In the genomic region with DNA sequence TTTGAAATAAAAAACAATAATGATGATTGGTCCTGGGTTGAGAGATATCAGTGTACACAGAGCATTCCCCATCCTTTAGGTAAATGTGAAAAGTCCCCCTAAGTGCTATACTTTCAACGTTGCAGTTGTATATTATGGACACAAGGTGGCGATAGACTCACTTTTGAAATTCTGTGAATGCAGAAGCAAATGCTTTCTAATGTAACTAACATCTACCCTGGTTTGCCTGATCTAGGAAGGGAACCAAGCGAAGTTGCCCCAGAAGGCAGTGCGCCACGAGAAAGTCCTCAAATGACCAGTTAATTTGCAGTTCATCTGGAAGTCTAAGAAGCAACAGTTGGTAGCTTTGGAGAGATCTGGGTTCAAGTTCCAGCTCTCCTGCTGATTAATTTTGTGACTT, we compare ENCODE assay signal across 11 mouse cellular contexts. TPM values are rescaled to one million over a fixed set of nuclear protein-coding genes. Genes with fewer than 3 reads are reported as not detected.
A peak's percentile ranks its signal among the peaks of the same experiment; 100 is the strongest.
DNase-seq lines count a peak whose midpoint lies in the region; ATAC-seq and TF ChIP-seq lines count a peak whose summit lies in the region.
"Had no signal": no experiment of that assay in that cellular context is flagged by ENCODE, and none has a peak within 500 bp of the region (broad histone marks: within the 10 kb centered on the region; RNA-seq: fewer than 3 reads in every experiment).

No protein-coding gene starts in this region.

- no peak overlapping the region for H3K9ac ChIP-seq in hindbrain, postnatal 0 days (replicated peaks; ENCODE audit: low read length)
- no peak overlapping the region for H3K9ac ChIP-seq in hindbrain, embryonic 16.5 days (ENCODE audit: low read depth, low read length)
- no peak overlapping the region for H3K9ac ChIP-seq in liver, embryonic 14.5 days (replicated peaks)
- H3K9ac ChIP-seq: embryonic facial prominence, embryonic 13.5 days had no signal

- no peak overlapping the region for H3K4me3 ChIP-seq in hindbrain, postnatal 0 days (ENCODE audit: low read length)
- H3K4me3 ChIP-seq in hindbrain, embryonic 16.5 days (ENCODE audit: low read length), result no peak overlapping the region
- H3K4me3 ChIP-seq in liver, embryonic 14.5 days (ENCODE audit: insufficient read depth in 1 of 2, low read depth in 2 of 2, low read length in 2 of 2), result no peak overlapping the region
- H3K4me3 ChIP-seq: embryonic facial prominence, embryonic 13.5 days had no signal

- H3K4me2 ChIP-seq in hindbrain, postnatal 0 days (ENCODE audit: low read depth, low read length), result no peak overlapping the region
- H3K4me2 ChIP-seq in hindbrain, embryonic 16.5 days (ENCODE audit: low read length), result no peak overlapping the region
- H3K4me2 ChIP-seq in liver, embryonic 14.5 days (ENCODE audit: low read depth), result no peak overlapping the region
- H3K4me2 ChIP-seq: embryonic facial prominence, embryonic 13.5 days had no signal

- no peaks in the 10 kb centered on the region for H3K36me3 ChIP-seq in hindbrain, postnatal 0 days (ENCODE audit: insufficient read depth, low read length)
- H3K36me3 ChIP-seq in hindbrain, embryonic 16.5 days (ENCODE audit: control insufficient read depth, insufficient read depth, low read length), result no peaks in the 10 kb centered on the region
- H3K36me3 ChIP-seq in liver, embryonic 14.5 days (replicated peaks; ENCODE audit: control insufficient read depth, insufficient read depth, low read depth), result no peaks in the 10 kb centered on the region
- H3K36me3 ChIP-seq: embryonic facial prominence, embryonic 13.5 days had no signal

- no peak for TF ChIP-seq EP300 in liver, embryonic 14.5 days (IDR thresholded peaks at IDR 0.05; ENCODE audit: low read depth)

- intact Hi-C loops in left cerebral cortex, postnatal 36 days (cut with DNase I), result loop anchor here (5.0 kb wide), 1 partner anchor 148 kb away; no protein-coding TSS in a partner anchor

- no peaks in the 10 kb centered on the region for H3K27me3 ChIP-seq in hindbrain, postnatal 0 days (ENCODE audit: insufficient read depth, low read length)
- H3K27me3 ChIP-seq in hindbrain, embryonic 16.5 days (replicated peaks; ENCODE audit: control insufficient read depth, insufficient read depth, low read length), result no peaks in the 10 kb centered on the region
- no peaks in the 10 kb centered on the region for H3K27me3 ChIP-seq in liver, embryonic 14.5 days (ENCODE audit: control insufficient read depth, insufficient read depth, low read length)
- H3K27me3 ChIP-seq: embryonic facial prominence, embryonic 13.5 days had no signal

- no peaks in the 10 kb centered on the region for H3K9me3 ChIP-seq in hindbrain, postnatal 0 days (ENCODE audit: low read length)
- no peaks in the 10 kb centered on the region for H3K9me3 ChIP-seq in hindbrain, embryonic 16.5 days (ENCODE audit: control insufficient read depth, low read length)
- H3K9me3 ChIP-seq in liver, embryonic 14.5 days (ENCODE audit: control insufficient read depth, low read length), result no peaks in the 10 kb centered on the region
- H3K9me3 ChIP-seq: embryonic facial prominence, embryonic 13.5 days had no signal

- TF ChIP-seq CTCF in hindbrain, postnatal 0 days (IDR thresholded peaks at IDR 0.05; ENCODE audit: low read depth), result peak; percentile 83
- peak; percentile 60; the same call in 1 of the 2 replicates for TF ChIP-seq CTCF in liver, embryonic 14.5 days (IDR thresholded peaks at IDR 0.05; ENCODE audit: low read depth)

- no peak overlapping the region for H3K27ac ChIP-seq in hindbrain, postnatal 0 days
- no peak overlapping the region for H3K27ac ChIP-seq in hindbrain, embryonic 16.5 days (ENCODE audit: low read depth, low read length)
- H3K27ac ChIP-seq in liver, embryonic 14.5 days, result no peak overlapping the region
- H3K27ac ChIP-seq: embryonic facial prominence, embryonic 13.5 days had no signal

- ATAC-seq in hindbrain, postnatal 0 days, result 0 out of 2 replicates have a peak, but pooled peaks have one; percentile 39
- ATAC-seq in hindbrain, embryonic 16.5 days, result no peak
- ATAC-seq in liver, embryonic 14.5 days (ENCODE audit: insufficient read depth), result no peak

- WGBS in hindbrain, postnatal 0 days, result 45% methylated on average over 5 of the region's 5 CpGs
- 43% methylated on average over 5 of the region's 5 CpGs for WGBS in hindbrain, embryonic 16.5 days
- WGBS in liver, embryonic 14.5 days (ENCODE audit: insufficient replicate concordance), result 17% methylated on average over 5 of the region's 5 CpGs

- no peaks in the 10 kb centered on the region for H3K4me1 ChIP-seq in hindbrain, postnatal 0 days (ENCODE audit: insufficient read depth, low read length)
- peaks cover 5% of the 10 kb centered on the region; the same call in 1 of the 2 replicates for H3K4me1 ChIP-seq in hindbrain, embryonic 16.5 days (ENCODE audit: control insufficient read depth, insufficient read depth, low read depth, low read length)
- no peaks in the 10 kb centered on the region for H3K4me1 ChIP-seq in liver, embryonic 14.5 days (replicated peaks; ENCODE audit: control insufficient read depth in 2 of 2, insufficient read depth in 2 of 2, low read length in 1 of 2)
- H3K4me1 ChIP-seq: embryonic facial prominence, embryonic 13.5 days had no signal

- DNase-seq in hindbrain, postnatal 0 days (ENCODE audit: low spot score), result peak; percentile 76
- DNase-seq in ES-CJ7 (ENCODE audit: low read depth, low spot score), result peak; percentile 74
- peak; percentile 46 for DNase-seq in brain, adult 2 months (ENCODE audit: low read depth, low spot score)
- DNase-seq in liver, embryonic 14.5 days (ENCODE audit: low read depth in 3 of 3, low spot score in 3 of 3), result no peak
- no peak for DNase-seq in yolk sac, embryonic 10.5 days (ENCODE audit: low spot score)
- DNase-seq in urinary bladder, postnatal 10 days (ENCODE audit: low spot score), result no peak
- no peak for DNase-seq in left cerebral cortex, postnatal 36 days (ENCODE audit: low spot score in 2 of 2)

RNA-seq across cellular contexts. Expression of gene Klrb1a, which starts 18.8 kb away (rescaled TPM):
- not detected in 2 replicates for total RNA-seq in hindbrain, postnatal 0 days (2014; rRNA removed)
- not detected in 2 replicates for polyA plus RNA-seq in hindbrain, postnatal 0 days (2015; fragmentation: Nextera tagmentation; extraction: Ambion mirVana)
- polyA plus RNA-seq in hindbrain, embryonic 16.5 days (2015; fragmentation: Nextera tagmentation; extraction: Ambion mirVana), result not detected in 2 replicates
- 0.03 and 0.11 TPM in 2 replicates for polyA plus RNA-seq in liver, embryonic 14.5 days (2012; rRNA removed)
- 0.14 and 0.55 TPM in 2 replicates for polyA plus RNA-seq in liver, embryonic 14.5 days (2014; fragmentation: Nextera tagmentation; extraction: Ambion mirVana)
- total RNA-seq in left cerebral cortex, postnatal 36 days (2021), result not detected
- total RNA-seq: left cerebral cortex, adult 8-10 months had no signal
- polyA plus RNA-seq: embryonic facial prominence, embryonic 13.5 days; neural tube, embryonic 14.5 days had no signal

RNA-seq across cellular contexts. Expression of gene A2ml1, which starts 23.1 kb away (rescaled TPM):
- 0.79 and 1.6 TPM in 2 replicates for total RNA-seq in hindbrain, postnatal 0 days (2014; rRNA removed)
- 13.2 and 13.8 TPM in 2 replicates for polyA plus RNA-seq in hindbrain, postnatal 0 days (2015; fragmentation: Nextera tagmentation; extraction: Ambion mirVana)
- polyA plus RNA-seq in hindbrain, embryonic 16.5 days (2015; fragmentation: Nextera tagmentation; extraction: Ambion mirVana), result 4.7 and 5.6 TPM in 2 replicates
- 4.0 and 7.9 TPM in 2 replicates for polyA plus RNA-seq in liver, embryonic 14.5 days (2012; rRNA removed)
- polyA plus RNA-seq in liver, embryonic 14.5 days (2014; fragmentation: Nextera tagmentation; extraction: Ambion mirVana), result 12.7 and 13.1 TPM in 2 replicates
- total RNA-seq in left cerebral cortex, postnatal 36 days (2021), result 10 to 100 TPM; 11.5 to 15.1 TPM

RNA-seq across cellular contexts. Expression of gene Clec2h, which starts 57.7 kb away (rescaled TPM):
- not detected in 2 replicates for total RNA-seq in hindbrain, postnatal 0 days (2014; rRNA removed)
- polyA plus RNA-seq in hindbrain, postnatal 0 days (2015; fragmentation: Nextera tagmentation; extraction: Ambion mirVana), result not detected in 2 replicates
- polyA plus RNA-seq in hindbrain, embryonic 16.5 days (2015; fragmentation: Nextera tagmentation; extraction: Ambion mirVana), result not detected in 2 replicates
- 0.06 and 0.07 TPM in 2 replicates for polyA plus RNA-seq in liver, embryonic 14.5 days (2012; rRNA removed)
- polyA plus RNA-seq in liver, embryonic 14.5 days (2014; fragmentation: Nextera tagmentation; extraction: Ambion mirVana), result 0.14 TPM in 1 of 2 replicates, not detected in the other
- not detected for total RNA-seq in left cerebral cortex, postnatal 36 days (2021)
- total RNA-seq: left cerebral cortex, adult 8-10 months had no signal
- polyA plus RNA-seq: embryonic facial prominence, embryonic 13.5 days; neural tube, embryonic 14.5 days had no signal

Comparison
In these comparisons a context has a peak if more than half of its experiments do, and no peak if none do; other contexts are left out.
1. DNase-seq: peak in hindbrain, postnatal 0 days (single experiment), ES-CJ7 (single experiment) and brain, adult 2 months (single experiment); none in liver, embryonic 14.5 days (0 of 3), yolk sac, embryonic 10.5 days (single experiment), urinary bladder, postnatal 10 days (single experiment) and left cerebral cortex, postnatal 36 days (0 of 2).